Mouse (Mus musculus) myocyte (in vitro differentiated cells): Measurements from ENCODE around the gene Fam171a2. TPM values are rescaled to one million over a fixed set of nuclear protein-coding genes. Genes with fewer than 3 reads are reported as not detected.

ENCODE experiments used
- H3K27me3 ChIP-seq: one replicate; pipeline ENCODE4 v1.6.1; 2011; ENCODE audit not compliant: control insufficient read depth, insufficient read depth, insufficient read length
- H3K36me3 ChIP-seq: one replicate; pipeline ENCODE4 v1.6.1; 2011; ENCODE audit not compliant: control insufficient read depth, insufficient read depth
- H3K4me2 ChIP-seq: one replicate; pipeline ENCODE4 v1.6.1; 2011; ENCODE audit warnings: low read depth, control low read depth
- H3K4me3 ChIP-seq: one replicate; pipeline ENCODE4 v1.5.1; 2011; ENCODE audit warnings: mild to moderate bottlenecking, control low read depth, moderate library complexity
- H3K79me2 ChIP-seq: one replicate; pipeline ENCODE4 v1.6.1; 2011; ENCODE audit not compliant: control insufficient read depth, insufficient read depth
- H3ac ChIP-seq: one replicate; pipeline ENCODE4 v1.6.1; 2011; ENCODE audit not compliant: control insufficient read depth, insufficient read length
- CEBPB ChIP-seq: IDR thresholded peaks from 2 replicates; pipeline ENCODE4 v1.6.1; 2011; ENCODE audit warnings: mild to moderate bottlenecking, moderate library complexity; ENCODE audit not compliant: poor library complexity, insufficient read depth, severe bottlenecking
- E2F4 ChIP-seq: IDR thresholded peaks from one replicate; pipeline ENCODE4 v1.6.1; 2011; ENCODE audit warnings: mild to moderate bottlenecking, control low read depth, moderate library complexity; ENCODE audit not compliant: insufficient read depth
- MAX ChIP-seq: IDR thresholded peaks from one replicate; pipeline ENCODE4 v1.6.1; 2011; ENCODE audit warnings: low read depth, mild to moderate bottlenecking, control low read depth
- MYOD1 ChIP-seq, 3 experiments: IDR thresholded peaks; one replicate each; pipeline ENCODE4 v1.6.1; 2011; ENCODE audit warnings: control low read depth in 2 of 3, low read depth in 2 of 3, mild to moderate bottlenecking in 2 of 3, moderate library complexity in 1 of 3; ENCODE audit not compliant: insufficient read length in 2 of 3, control insufficient read depth in 1 of 3
- MYOG ChIP-seq, 3 experiments: IDR thresholded peaks; one replicate each; pipeline ENCODE4 v1.6.1; 2011; ENCODE audit warnings: control low read depth in 2 of 3, low read depth in 2 of 3, mild to moderate bottlenecking in 2 of 3; ENCODE audit not compliant: insufficient read length in 2 of 3, control insufficient read depth in 1 of 3, insufficient read depth in 1 of 3
- POLR2A ChIP-seq: IDR thresholded peaks from one replicate; pipeline ENCODE4 v1.6.1; 2011; ENCODE audit warnings: low read depth, mild to moderate bottlenecking, control low read depth, moderate library complexity; ENCODE audit not compliant: insufficient read length
- POLR2AphosphoS2 ChIP-seq: IDR thresholded peaks from one replicate; pipeline ENCODE4 v1.6.1; 2011; ENCODE audit warnings: low read depth, control low read depth; ENCODE audit not compliant: insufficient read length
- REST ChIP-seq: IDR thresholded peaks from one replicate; pipeline ENCODE4 v1.6.1; 2011; ENCODE audit warnings: mild to moderate bottlenecking, control low read depth, moderate library complexity; ENCODE audit not compliant: insufficient read depth, insufficient read length
- SRF ChIP-seq: IDR thresholded peaks from one replicate; pipeline ENCODE4 v1.6.1; 2011; ENCODE audit warnings: low read depth; ENCODE audit not compliant: control insufficient read depth, insufficient read length
- TCF12 ChIP-seq: IDR thresholded peaks from one replicate; pipeline ENCODE4 v1.6.1; 2011; ENCODE audit warnings: mild to moderate bottlenecking, control low read depth; ENCODE audit not compliant: poor library complexity, insufficient read depth, severe bottlenecking
- TCF3 ChIP-seq: IDR thresholded peaks from one replicate; pipeline ENCODE4 v1.6.1; 2011; ENCODE audit warnings: low read depth, control low read depth; ENCODE audit not compliant: insufficient read length
- USF1 ChIP-seq: IDR thresholded peaks from one replicate; pipeline ENCODE4 v1.6.1; 2011; ENCODE audit warnings: low read depth, mild to moderate bottlenecking, control low read depth, moderate library complexity
- polyA plus RNA-seq: library from polyadenylated mRNA; unstranded; fragments of >200 nt; fragmentation: generic; extraction: Trizol; gene quantifications from one replicate; pipeline ENCODE4 v1.2.1, GENCODE M21; 2012; ENCODE audit warnings: missing spikeins

Fam171a2 gene
- polyA plus RNA-seq, 1 experiment = 162 TPM

DNA sequence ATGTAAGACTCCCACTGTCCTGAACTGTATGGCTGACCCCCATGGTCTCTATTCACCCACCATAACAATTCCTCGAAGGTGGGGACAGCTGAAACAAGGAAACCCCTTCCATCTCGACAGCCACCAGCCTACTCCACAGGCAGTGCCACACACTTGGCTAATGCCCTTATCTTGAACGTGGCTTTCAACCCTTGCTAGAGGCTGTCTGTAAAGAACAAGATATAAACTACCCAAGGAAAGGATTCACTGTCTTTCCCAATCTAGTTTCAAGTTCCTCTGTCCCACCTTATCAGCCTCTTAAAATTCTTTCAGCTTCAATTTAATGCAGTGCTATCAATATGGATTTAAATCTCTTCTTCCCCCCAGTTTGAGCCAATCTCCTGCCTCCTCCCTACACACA, 17.9 kb downstream of the Fam171a2 start:
- Histone ChIP-seq H3K4me3 (peak overlapping the region; percentile 93), H3K4me2 (peak overlapping the region; percentile 86), H3K79me2 (no peaks in the 10 kb centered on the region), H3K36me3 (peaks cover under 1% of the 10 kb centered on the region), H3K27me3 (no peaks in the 10 kb centered on the region), H3ac (no peak overlapping the region)
- TF ChIP-seq MYOD1 (IDR thresholded peaks at IDR 0.05; ENCODE audit: control insufficient read depth in 1 of 3, insufficient read length in 2 of 3, low read depth in 2 of 3) = no peak
- no peak for TF ChIP-seq MYOG (IDR thresholded peaks at IDR 0.05; ENCODE audit: control insufficient read depth in 1 of 3, insufficient read depth in 1 of 3, insufficient read length in 2 of 3, low read depth in 2 of 3)
- TF ChIP-seq CEBPB = no peak
- TF ChIP-seq TCF3 = no peak
- no peak for TF ChIP-seq E2F4
- TF ChIP-seq MAX = no peak
- TF ChIP-seq POLR2A = no peak
- TF ChIP-seq SRF = no peak
- TF ChIP-seq USF1 = no peak
- TF ChIP-seq POLR2AphosphoS2 = no peak
- TF ChIP-seq REST = no peak
- TF ChIP-seq TCF12 = no peak

DNA sequence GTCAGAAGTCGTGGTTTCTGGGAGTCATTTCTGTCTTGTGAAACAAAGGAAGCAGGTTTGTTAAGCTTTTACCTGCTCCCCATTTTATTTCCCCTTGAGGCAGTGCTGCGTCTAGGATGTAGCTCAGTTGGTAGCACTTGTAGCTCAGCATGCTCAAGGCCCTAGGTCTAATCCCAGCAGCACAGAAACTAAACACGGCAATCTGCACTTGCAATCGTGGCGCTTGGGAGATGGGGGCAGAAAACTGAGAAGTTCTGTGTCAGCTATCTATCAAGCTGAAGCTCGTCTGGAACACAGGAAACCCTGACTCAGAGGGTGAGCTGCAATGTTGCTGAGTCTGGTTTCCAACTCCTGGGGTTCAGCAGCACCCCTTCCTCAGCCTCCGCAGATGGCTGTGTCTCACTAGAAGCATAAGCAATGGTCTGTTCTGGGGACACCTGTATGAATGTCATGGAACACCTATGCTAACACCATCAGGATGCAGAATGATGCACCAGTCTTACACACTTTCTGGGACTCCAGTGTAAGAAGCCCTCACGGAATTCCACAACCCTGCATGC, 18.4 kb downstream of the Fam171a2 start:
- Histone ChIP-seq H3K4me3 (no peak overlapping the region), H3K36me3 (no peaks in the 10 kb centered on the region), H3K27me3 (no peaks in the 10 kb centered on the region), H3ac (no peak overlapping the region), H3K4me2 (peak overlapping the region; percentile 86), H3K79me2 (no peaks in the 10 kb centered on the region)
- TF ChIP-seq MAX (no peak), SRF (no peak), POLR2A (no peak), E2F4 (no peak), REST (no peak), TCF12 (no peak), MYOG (IDR thresholded peaks at IDR 0.05; ENCODE audit: control insufficient read depth in 1 of 3, insufficient read depth in 1 of 3, insufficient read length in 2 of 3, low read depth in 2 of 3) (no peak), CEBPB (no peak), POLR2AphosphoS2 (no peak), TCF3 (no peak), MYOD1 (IDR thresholded peaks at IDR 0.05; ENCODE audit: control insufficient read depth in 1 of 3, insufficient read length in 2 of 3, low read depth in 2 of 3) (no peak), USF1 (no peak)

DNA sequence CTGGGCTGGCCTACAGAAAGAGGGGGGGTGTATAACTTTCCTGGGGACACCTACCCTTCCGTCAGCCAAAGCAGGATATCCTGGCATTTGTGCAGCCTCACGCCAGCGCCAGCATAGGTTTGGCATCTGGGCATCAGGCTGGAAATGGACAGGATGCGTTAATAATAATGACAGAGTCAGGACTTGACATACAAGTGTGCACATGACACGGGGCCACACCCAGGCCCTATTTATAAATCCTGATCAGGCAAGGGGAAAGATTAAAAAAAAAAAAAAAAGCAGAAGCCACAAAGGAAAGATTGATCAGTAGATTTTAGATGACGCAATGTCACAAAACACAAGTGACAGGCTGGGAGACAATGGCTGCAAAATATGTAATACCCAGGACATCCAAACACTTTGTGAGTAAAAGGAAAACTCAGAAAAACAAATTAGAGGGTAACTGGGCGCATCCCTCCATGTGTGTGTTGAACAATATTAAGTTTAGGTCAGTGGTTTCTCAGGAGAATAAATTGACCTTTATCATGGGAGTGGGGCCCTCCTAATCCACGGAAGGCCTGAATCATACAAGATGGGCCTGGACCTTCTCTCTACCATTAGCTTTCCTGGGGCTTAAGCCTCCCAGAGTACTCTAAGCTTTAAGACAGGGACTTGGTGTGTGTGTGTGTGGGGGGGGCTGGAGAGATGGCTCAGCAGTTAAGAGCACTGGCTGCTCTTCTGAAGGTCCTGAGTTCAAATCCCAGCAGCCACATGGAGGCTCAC, 21.7 kb downstream of the Fam171a2 start:
- Histone ChIP-seq H3K4me3 (no peak overlapping the region), H3K79me2 (no peaks in the 10 kb centered on the region), H3ac (no peak overlapping the region), H3K36me3 (no peaks in the 10 kb centered on the region), H3K27me3 (peaks cover 10% of the 10 kb centered on the region), H3K4me2 (no peak overlapping the region)
- no peak for TF ChIP-seq USF1
- TF ChIP-seq POLR2AphosphoS2 = no peak
- TF ChIP-seq E2F4 = no peak
- no peak for TF ChIP-seq TCF3
- no peak for TF ChIP-seq MYOG (IDR thresholded peaks at IDR 0.05; ENCODE audit: control insufficient read depth in 1 of 3, insufficient read depth in 1 of 3, insufficient read length in 2 of 3, low read depth in 2 of 3)
- no peak for TF ChIP-seq REST
- no peak for TF ChIP-seq SRF
- no peak for TF ChIP-seq CEBPB
- TF ChIP-seq POLR2A = no peak
- TF ChIP-seq TCF12 = no peak
- TF ChIP-seq MAX = no peak
- no peak for TF ChIP-seq MYOD1 (IDR thresholded peaks at IDR 0.05; ENCODE audit: control insufficient read depth in 1 of 3, insufficient read length in 2 of 3, low read depth in 2 of 3)

DNA sequence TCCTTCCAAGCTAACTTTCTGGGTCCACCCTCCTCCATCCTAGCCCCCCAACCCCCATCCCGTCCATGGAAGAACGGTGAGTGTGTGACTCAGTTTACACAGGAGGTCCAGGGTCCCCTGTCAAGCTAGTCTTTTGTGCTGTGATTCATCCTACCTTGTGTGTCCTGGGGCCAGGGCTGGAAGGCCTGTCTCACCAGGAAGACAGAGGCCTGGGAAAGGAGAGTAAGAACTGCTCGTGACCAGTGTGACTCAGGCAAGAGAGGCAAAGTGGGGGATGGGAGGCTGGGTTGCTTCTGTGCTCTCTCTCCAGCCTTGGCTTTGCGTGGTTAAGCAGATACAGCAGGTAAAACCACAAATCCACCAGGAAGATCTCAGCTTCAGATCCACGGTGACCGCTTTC, 22.8 kb downstream of the Fam171a2 start:
- no peak overlapping the region for H3K4me3 ChIP-seq
- H3K36me3 ChIP-seq = no peaks in the 10 kb centered on the region
- H3K4me2 ChIP-seq = no peak overlapping the region
- no peak for TF ChIP-seq MYOD1 (IDR thresholded peaks at IDR 0.05; ENCODE audit: control insufficient read depth in 1 of 3, insufficient read length in 2 of 3, low read depth in 2 of 3)
- H3K79me2 ChIP-seq = no peaks in the 10 kb centered on the region
- no peak overlapping the region for H3ac ChIP-seq
- H3K27me3 ChIP-seq = peaks cover 10% of the 10 kb centered on the region

DNA sequence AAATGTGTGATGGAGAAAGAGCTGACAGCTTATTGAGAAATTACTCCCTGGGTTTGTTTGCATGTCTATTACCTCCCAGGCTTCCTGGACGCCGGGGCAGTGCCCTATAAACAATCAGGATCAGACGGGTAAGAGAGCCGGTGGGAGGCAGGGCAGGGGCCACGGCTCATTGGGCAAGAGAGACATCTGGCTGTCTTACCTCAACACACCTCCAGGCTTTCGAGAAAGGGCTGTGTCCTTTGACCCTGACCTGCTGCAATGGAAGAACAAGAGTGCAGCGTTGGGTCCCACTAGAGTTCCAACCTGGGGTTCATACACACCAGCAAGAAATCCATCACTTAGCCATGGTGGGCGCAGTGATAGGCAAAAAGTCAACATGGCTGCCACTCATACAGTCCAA, 25.9 kb downstream of the Fam171a2 start:
- no peak overlapping the region for H3ac ChIP-seq
- H3K27me3 ChIP-seq = peaks cover 10% of the 10 kb centered on the region
- no peak overlapping the region for H3K4me2 ChIP-seq
- H3K4me3 ChIP-seq = no peak overlapping the region
- no peak for TF ChIP-seq TCF12
- TF ChIP-seq TCF3 = no peak
- no peak for TF ChIP-seq MAX
- TF ChIP-seq MYOG (IDR thresholded peaks at IDR 0.05; ENCODE audit: control insufficient read depth in 1 of 3, insufficient read depth in 1 of 3, insufficient read length in 2 of 3, low read depth in 2 of 3) = no peak
- no peak for TF ChIP-seq MYOD1 (IDR thresholded peaks at IDR 0.05; ENCODE audit: control insufficient read depth in 1 of 3, insufficient read length in 2 of 3, low read depth in 2 of 3)
- no peak for TF ChIP-seq SRF
- TF ChIP-seq CEBPB = no peak
- TF ChIP-seq POLR2AphosphoS2 = no peak
- no peak for TF ChIP-seq POLR2A
- no peak for TF ChIP-seq USF1
- TF ChIP-seq REST = no peak
- no peak for TF ChIP-seq E2F4
- H3K79me2 ChIP-seq = no peaks in the 10 kb centered on the region
- no peaks in the 10 kb centered on the region for H3K36me3 ChIP-seq
